Comparison of ENCODE assay signal across 8 mouse cellular contexts in genomic region chr11:80080826-80081728, GRCm38 (mm10). TPM values are rescaled to one million over a fixed set of nuclear protein-coding genes. Genes with fewer than 3 reads are reported as not detected.
DNase-seq lines count a peak whose midpoint lies in the region; ATAC-seq and TF ChIP-seq lines count a peak whose summit lies in the region.

TSS of gene Crlf3 (minus strand) at chr11:80080991.

- TF ChIP-seq CTCF in hindbrain, postnatal 0 days (IDR thresholded peaks at IDR 0.05; ENCODE audit: low read depth): no peak
- peak; percentile 28 for TF ChIP-seq CTCF in left cerebral cortex, adult 2 months (IDR thresholded peaks at IDR 0.05)

- intact Hi-C loops in left cerebral cortex, adult 2 months (cut with DNase I): no loop called here

- peak; percentile 97 for ATAC-seq in hindbrain, postnatal 0 days
- ATAC-seq in megakaryocyte, adult 5-6 weeks (ENCODE audit: poor library complexity, severe bottlenecking): peak; percentile 86

- peak within 1 kb of the TSS; percentile 75 for H3K27ac ChIP-seq in hindbrain, postnatal 0 days
- peak within 1 kb of the TSS; percentile 80 for H3K27ac ChIP-seq in left cerebral cortex, adult 2 months

- 5% methylated on average over 53 of the region's 55 CpGs for WGBS in hindbrain, postnatal 0 days

- peak within 1 kb of the TSS; percentile 70 for H3K4me3 ChIP-seq in hindbrain, postnatal 0 days (ENCODE audit: low read length)
- H3K4me3 ChIP-seq in left cerebral cortex, adult 2 months: peak within 1 kb of the TSS; percentile 85

- H3K9ac ChIP-seq in hindbrain, postnatal 0 days (replicated peaks; ENCODE audit: low read length): peak within 1 kb of the TSS; percentile 70

- peak within 1 kb of the TSS; percentile 81 for H3K4me2 ChIP-seq in hindbrain, postnatal 0 days (ENCODE audit: low read depth, low read length)

- H3K9me3 ChIP-seq in hindbrain, postnatal 0 days (ENCODE audit: low read length): no peaks in the 10 kb centered on the region

- peak; percentile 93 for DNase-seq in T-cell, adult 2 months (ENCODE audit: low spot score)
- peak; percentile 90 to 94 for DNase-seq in cerebellum, postnatal 36 days
- peak; percentile 90 for DNase-seq in gastrocnemius, adult 18-20 months (ENCODE audit: low spot score)
- peak; percentile 95 for DNase-seq in hindbrain, postnatal 0 days (ENCODE audit: low spot score)
- peak; percentile 85 to 90 for DNase-seq in left cerebral cortex, adult 2 months (ENCODE audit: extremely low spot score in 1 of 2, low spot score in 2 of 2)
- DNase-seq in right cerebral cortex, adult 2 months (ENCODE audit: low spot score in 2 of 2): peak; percentile 77 to 87
- DNase-seq in urinary bladder, postnatal 14 days (ENCODE audit: low spot score): peak; percentile 94

- no peaks in the 10 kb centered on the region for H3K27me3 ChIP-seq in hindbrain, postnatal 0 days (ENCODE audit: insufficient read depth, low read length)

- no peaks in the 10 kb centered on the region for H3K36me3 ChIP-seq in hindbrain, postnatal 0 days (ENCODE audit: insufficient read depth, low read length)

- no peaks in the 10 kb centered on the region; the same call in 1 of the 2 replicates for H3K4me1 ChIP-seq in hindbrain, postnatal 0 days (ENCODE audit: insufficient read depth, low read length)

RNA-seq across cellular contexts. Expression of gene Crlf3, which starts in this region (rescaled TPM):
- 1 to 10 TPM; 3.4 to 3.9 TPM for total RNA-seq in gastrocnemius, adult 18-20 months (2021)
- 12.0 and 15.8 TPM in 2 replicates for total RNA-seq in hindbrain, postnatal 0 days (2014; rRNA removed)
- 11.0 and 12.6 TPM in 2 replicates for polyA plus RNA-seq in hindbrain, postnatal 0 days (2015; fragmentation: Nextera tagmentation; extraction: Ambion mirVana)
- total RNA-seq in left cerebral cortex, adult 2 months (2021): 10 to 100 TPM; 12.3 to 15.4 TPM
- total RNA-seq in megakaryocyte, adult 5-6 weeks (2015): 87.6 and 93.5 TPM in 2 replicates
- 121 and 127 TPM in 2 replicates for total RNA-seq in megakaryocyte, adult 5-6 weeks (2017)

Comparison
In these comparisons a context has a peak if more than half of its experiments do, and no peak if none do; other contexts are left out.
1. Peak in every context shown above with its lines: DNase-seq, ATAC-seq, H3K4me3 ChIP-seq and H3K27ac ChIP-seq.